In the genomic region with DNA sequence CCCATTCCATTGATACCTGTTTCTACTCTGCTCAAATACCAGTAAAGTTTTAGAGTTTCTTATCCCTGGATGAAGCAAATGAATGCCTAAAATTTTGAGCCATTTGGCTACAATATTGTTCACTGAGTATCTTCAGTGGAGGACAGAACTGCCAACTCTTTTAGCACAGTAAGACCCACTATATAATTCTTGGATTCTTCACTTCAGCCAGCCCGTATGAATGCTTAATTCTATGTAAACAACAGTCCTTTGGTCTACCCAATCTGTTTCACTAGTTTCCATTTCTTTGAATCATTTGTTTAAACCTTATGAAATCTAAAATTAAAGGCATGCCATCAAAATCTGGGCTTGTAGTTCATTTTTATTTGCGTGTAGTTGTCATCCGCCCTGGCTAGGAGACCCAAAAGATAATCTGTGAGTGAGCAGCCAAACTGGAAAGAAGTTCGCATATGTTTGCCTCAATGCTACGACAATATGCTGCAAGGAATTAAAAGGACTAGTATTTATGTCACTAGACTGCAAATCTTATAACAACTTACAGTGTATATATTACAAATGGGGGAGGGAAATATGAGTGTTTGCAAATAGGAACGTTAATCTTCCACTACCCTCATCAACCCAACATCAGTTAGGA, we compare ENCODE assay signal across 21 mouse cellular contexts.
DNase-seq lines count a peak whose midpoint lies in the region; ATAC-seq and TF ChIP-seq lines count a peak whose summit lies in the region.
"Had no signal": no experiment of that assay in that cellular context is flagged by ENCODE, and none has a peak within 500 bp of the region (broad histone marks: within the 10 kb centered on the region; RNA-seq: fewer than 3 reads in every experiment).

No protein-coding gene starts in this region.

- no peak for TF ChIP-seq CTCF in forebrain, postnatal 0 days (IDR thresholded peaks at IDR 0.05; ENCODE audit: low read depth)

- no peak overlapping the region for H3K27ac ChIP-seq in forebrain, embryonic 15.5 days (replicated peaks)
- no peak overlapping the region for H3K27ac ChIP-seq in forebrain, embryonic 11.5 days (ENCODE audit: low read depth, low read length)
- no peak overlapping the region for H3K27ac ChIP-seq in lung, embryonic 15.5 days
- H3K27ac ChIP-seq in forebrain, postnatal 0 days (ENCODE audit: low read depth, low read length) = no peak overlapping the region
- H3K27ac ChIP-seq: heart, adult 2 months; heart, embryonic 10.5 days; heart, embryonic 13.5 days; hindbrain, embryonic 14.5 days; hindbrain, postnatal 0 days had no signal

- no peak overlapping the region for H3K4me2 ChIP-seq in forebrain, embryonic 15.5 days (replicated peaks)
- no peak overlapping the region for H3K4me2 ChIP-seq in forebrain, embryonic 11.5 days (ENCODE audit: low read depth, low read length, severe bottlenecking)
- H3K4me2 ChIP-seq in lung, embryonic 15.5 days = no peak overlapping the region
- H3K4me2 ChIP-seq in forebrain, postnatal 0 days (ENCODE audit: low read depth) = no peak overlapping the region
- H3K4me2 ChIP-seq: heart, embryonic 13.5 days; hindbrain, embryonic 14.5 days had no signal

- H3K4me3 ChIP-seq in forebrain, embryonic 15.5 days = no peak overlapping the region
- H3K4me3 ChIP-seq in forebrain, embryonic 11.5 days (ENCODE audit: low read depth, low read length) = no peak overlapping the region
- H3K4me3 ChIP-seq in lung, embryonic 15.5 days = no peak overlapping the region
- H3K4me3 ChIP-seq in forebrain, postnatal 0 days (ENCODE audit: low read depth, low read length) = no peak overlapping the region
- H3K4me3 ChIP-seq: heart, adult 2 months; heart, embryonic 10.5 days; heart, embryonic 13.5 days had no signal

- no peaks in the 10 kb centered on the region for H3K27me3 ChIP-seq in forebrain, embryonic 15.5 days
- H3K27me3 ChIP-seq in forebrain, embryonic 11.5 days (ENCODE audit: control insufficient read depth, insufficient read depth, low read length) = no peaks in the 10 kb centered on the region
- no peaks in the 10 kb centered on the region for H3K27me3 ChIP-seq in lung, embryonic 15.5 days
- H3K27me3 ChIP-seq in forebrain, postnatal 0 days (ENCODE audit: insufficient read depth, low read length) = no peaks in the 10 kb centered on the region
- H3K27me3 ChIP-seq: heart, embryonic 13.5 days had no signal

- H3K9me3 ChIP-seq in forebrain, embryonic 15.5 days = no peaks in the 10 kb centered on the region
- H3K9me3 ChIP-seq in forebrain, embryonic 11.5 days (ENCODE audit: control insufficient read depth, low read length) = no peaks in the 10 kb centered on the region
- no peaks in the 10 kb centered on the region for H3K9me3 ChIP-seq in lung, embryonic 15.5 days
- H3K9me3 ChIP-seq in forebrain, postnatal 0 days (ENCODE audit: low read length) = no peaks in the 10 kb centered on the region
- H3K9me3 ChIP-seq: heart, embryonic 10.5 days; heart, embryonic 13.5 days had no signal

- WGBS in forebrain, embryonic 15.5 days = 75% methylated on average over 6 of the region's 6 CpGs
- WGBS in forebrain, embryonic 11.5 days = 95% methylated on average over 6 of the region's 6 CpGs
- 24% methylated on average over 6 of the region's 6 CpGs for WGBS in lung, embryonic 15.5 days
- WGBS in forebrain, postnatal 0 days = 67% methylated on average over 6 of the region's 6 CpGs

- no peak for DNase-seq in forebrain, embryonic 11.5 days (ENCODE audit: low spot score)
- DNase-seq in lung, postnatal 36 days = no peak
- peak; percentile 61 for DNase-seq in brain, embryonic 18.5 days (ENCODE audit: low read depth, low spot score)
- DNase-seq in forebrain, postnatal 0 days = peak; percentile 68
- no peak for DNase-seq in spleen, postnatal 10 days (ENCODE audit: low spot score in 2 of 2)
- DNase-seq: adrenal gland, adult 2 months; adrenal gland, postnatal 14 days; cerebellum, adult 18-20 months; cerebellum, adult 9-10 months; cerebellum, postnatal 14 days; gastrocnemius, postnatal 36 days; heart, adult 2 months had no signal

- H3K9ac ChIP-seq in forebrain, embryonic 15.5 days (replicated peaks) = no peak overlapping the region
- H3K9ac ChIP-seq in forebrain, embryonic 11.5 days (ENCODE audit: low read length) = no peak overlapping the region
- H3K9ac ChIP-seq in lung, embryonic 15.5 days = no peak overlapping the region
- H3K9ac ChIP-seq in forebrain, postnatal 0 days = no peak overlapping the region
- H3K9ac ChIP-seq: heart, embryonic 13.5 days; hindbrain, embryonic 14.5 days had no signal

- H3K4me1 ChIP-seq in forebrain, embryonic 15.5 days = peaks cover 3% of the 10 kb centered on the region
- no peaks in the 10 kb centered on the region for H3K4me1 ChIP-seq in forebrain, embryonic 11.5 days (replicated peaks; ENCODE audit: control insufficient read depth, insufficient read depth, low read length)
- 0 out of 2 replicates have a peak, but pooled peaks cover 11% of the 10 kb centered on the region for H3K4me1 ChIP-seq in lung, embryonic 15.5 days
- H3K4me1 ChIP-seq in forebrain, postnatal 0 days (ENCODE audit: insufficient read depth) = no peaks in the 10 kb centered on the region
- H3K4me1 ChIP-seq: heart, embryonic 10.5 days; heart, embryonic 13.5 days had no signal

- ATAC-seq in forebrain, embryonic 15.5 days (replicated peaks) = peak; percentile 57; the same call in 1 of the 2 replicates
- ATAC-seq in forebrain, embryonic 11.5 days (replicated peaks; ENCODE audit: low FRiP score) = no peak
- peak; percentile 72; the same call in 1 of the 2 replicates for ATAC-seq in lung, embryonic 15.5 days (ENCODE audit: borderline replicate concordance, extremely low read depth, low FRiP score, low TSS enrichment)
- ATAC-seq in forebrain, postnatal 0 days = peak; percentile 90
- ATAC-seq: CD4-positive, CD25-positive, alpha-beta regulatory T cell, adult 4 months; hindbrain, postnatal 0 days; inflammation-experienced regulatory T-cells, adult 6 months; intestine, embryonic 16.5 days had no signal

- no peaks in the 10 kb centered on the region for H3K36me3 ChIP-seq in forebrain, embryonic 15.5 days
- no peaks in the 10 kb centered on the region for H3K36me3 ChIP-seq in forebrain, embryonic 11.5 days (ENCODE audit: control insufficient read depth, insufficient read depth, low read length)
- H3K36me3 ChIP-seq in lung, embryonic 15.5 days = no peaks in the 10 kb centered on the region
- no peaks in the 10 kb centered on the region for H3K36me3 ChIP-seq in forebrain, postnatal 0 days (ENCODE audit: insufficient read depth)
- H3K36me3 ChIP-seq: heart, embryonic 10.5 days; heart, embryonic 13.5 days had no signal

Comparison
In these comparisons a context has a peak if more than half of its experiments do, and no peak if none do; other contexts are left out.
1. DNase-seq: peak in brain, embryonic 18.5 days (single experiment) and forebrain, postnatal 0 days (single experiment); none in forebrain, embryonic 11.5 days (single experiment), lung, postnatal 36 days (single experiment) and spleen, postnatal 10 days (0 of 2).